Mouse (Mus musculus) cortical plate, adult 2 months (tissue): ENCODE measurements at regions not wholly inside any gene's neighbourhood (a gene's known extent, or its start where the extent isn't known, plus 50 kb on each side); places are given as distances from the start of the nearest gene placed in this dataset.

Source experiments
- CTCF ChIP-seq: fragments of 200-500 bp; IDR thresholded peaks from 2 replicates; pipeline ENCODE4 v1.5.1; 2011; ENCODE audit warnings: mild to moderate bottlenecking, control low read depth, low read length; ENCODE audit not compliant: insufficient read depth; ENCODE audit errors: extremely low read depth
- POLR2A ChIP-seq: fragments of 200-500 bp; IDR thresholded peaks from 2 replicates; pipeline ENCODE4 v1.6.1; 2011; ENCODE audit warnings: mild to moderate bottlenecking, low read length, control low read depth; ENCODE audit not compliant: insufficient read depth; ENCODE audit errors: extremely low read depth

DNA sequence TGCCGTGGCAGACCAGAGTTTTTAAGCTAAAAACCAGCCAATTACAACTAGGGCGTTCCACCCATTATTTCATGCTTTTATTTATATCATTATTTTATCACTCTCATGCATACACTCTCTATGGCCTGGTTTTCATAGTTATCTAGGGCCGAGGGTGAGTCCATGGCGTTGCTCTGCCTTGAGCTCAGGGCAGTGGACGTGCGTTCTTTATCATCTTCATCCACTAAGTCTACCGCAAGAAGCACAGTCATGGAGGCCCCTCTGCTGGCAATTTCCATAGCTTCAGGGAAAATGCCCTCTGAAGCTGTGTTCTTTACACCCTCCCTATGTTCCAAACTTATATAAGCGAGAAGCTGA lies 67.0 kb upstream of the Vrk1 start:
- TF ChIP-seq POLR2A (no peak), CTCF (no peak)
